Mouse (Mus musculus) small intestine, adult 2 months (tissue): ENCODE data around the gene Esrrg.

Source experiments
- CTCF ChIP-seq: fragments of 200-500 bp; IDR thresholded peaks from 2 replicates; pipeline ENCODE4 v1.5.1; 2012; ENCODE audit warnings: low read depth, mild to moderate bottlenecking, control low read depth, inconsistent platforms, low read length, moderate library complexity, mixed read lengths; ENCODE audit not compliant: insufficient replicate concordance, insufficient read length; ENCODE audit errors: extremely low read depth
- POLR2A ChIP-seq: fragments of 200-500 bp; IDR thresholded peaks from 2 replicates; pipeline ENCODE4 v1.6.1; 2012; ENCODE audit warnings: low read depth, mild to moderate bottlenecking, control low read depth, inconsistent platforms, low read length, moderate library complexity

DNA sequence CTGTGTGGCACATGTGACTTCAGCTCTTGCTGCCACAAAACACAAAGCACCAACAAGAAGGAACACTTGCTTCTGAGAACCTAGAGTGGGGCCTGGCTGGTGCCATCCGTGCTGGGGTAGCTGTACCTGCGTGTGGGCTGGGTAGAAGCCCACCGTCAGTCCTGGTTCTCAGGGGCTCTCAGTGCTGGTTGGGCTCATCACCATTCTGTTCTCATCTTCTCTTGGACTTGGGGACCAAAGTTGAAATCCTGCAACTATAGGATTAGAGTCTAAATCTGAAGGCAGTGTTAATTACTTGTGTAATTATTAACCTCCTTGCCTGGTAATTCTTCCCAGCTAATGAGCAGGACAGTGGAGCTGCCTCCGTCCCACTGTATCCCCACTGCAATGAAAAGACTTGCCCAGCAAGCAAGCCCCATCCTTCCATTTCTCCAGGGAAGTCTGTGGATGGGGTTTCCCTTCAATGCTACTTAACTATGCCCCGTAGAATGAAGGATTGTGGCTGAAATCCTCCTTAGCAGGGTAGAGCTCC is 199.9 kb downstream of the Esrrg start:
- TF ChIP-seq CTCF (no peak), POLR2A (no peak)
